ENCODE assay signal across 18 mouse cellular contexts in genomic region chr10:84665713-84666260, GRCm38 (mm10). TPM values are rescaled to one million over a fixed set of nuclear protein-coding genes. Genes with fewer than 3 reads are reported as not detected.
DNase-seq lines count a peak whose midpoint lies in the region; ATAC-seq lines count a peak whose summit lies in the region.
"Had no signal": no experiment of that assay in that cellular context is flagged by ENCODE, and none has a peak within 500 bp of the region (broad histone marks: within the 10 kb centered on the region; RNA-seq: fewer than 3 reads in every experiment).

No protein-coding gene starts in this region.

- H3K9me3 ChIP-seq in kidney, embryonic 16.5 days (ENCODE audit: low read length), result no peaks in the 10 kb centered on the region
- no peaks in the 10 kb centered on the region for H3K9me3 ChIP-seq in midbrain, embryonic 13.5 days
- H3K9me3 ChIP-seq in forebrain, embryonic 16.5 days (ENCODE audit: control insufficient read depth, low read length), result no peaks in the 10 kb centered on the region
- H3K9me3 ChIP-seq: embryonic facial prominence, embryonic 12.5 days; hindbrain, embryonic 12.5 days; limb, embryonic 10.5 days had no signal

- no peaks in the 10 kb centered on the region for H3K27me3 ChIP-seq in kidney, embryonic 16.5 days (ENCODE audit: insufficient read depth, low read length)
- no peaks in the 10 kb centered on the region for H3K27me3 ChIP-seq in midbrain, embryonic 13.5 days
- H3K27me3 ChIP-seq in forebrain, embryonic 16.5 days (replicated peaks; ENCODE audit: control insufficient read depth, insufficient read depth, low read length), result no peaks in the 10 kb centered on the region
- H3K27me3 ChIP-seq: embryonic facial prominence, embryonic 12.5 days; heart, embryonic 13.5 days; hindbrain, embryonic 12.5 days had no signal

- WGBS in kidney, embryonic 16.5 days, result 24% methylated on average over 3 of the region's 3 CpGs
- WGBS in midbrain, embryonic 13.5 days, result 20% methylated on average over 3 of the region's 3 CpGs
- 38% methylated on average over 3 of the region's 3 CpGs for WGBS in forebrain, embryonic 16.5 days

- H3K4me3 ChIP-seq in kidney, embryonic 16.5 days (ENCODE audit: low read length), result no peak overlapping the region
- no peak overlapping the region for H3K4me3 ChIP-seq in midbrain, embryonic 13.5 days (replicated peaks)
- H3K4me3 ChIP-seq in forebrain, embryonic 16.5 days (replicated peaks; ENCODE audit: low read length), result no peak overlapping the region
- H3K4me3 ChIP-seq: embryonic facial prominence, embryonic 12.5 days; heart, embryonic 13.5 days; hindbrain, embryonic 12.5 days; limb, embryonic 10.5 days; midbrain, embryonic 10.5 days had no signal

- H3K4me2 ChIP-seq in kidney, embryonic 16.5 days (replicated peaks; ENCODE audit: low read depth, low read length), result no peak overlapping the region
- H3K4me2 ChIP-seq in midbrain, embryonic 13.5 days (replicated peaks), result no peak overlapping the region
- no peak overlapping the region for H3K4me2 ChIP-seq in forebrain, embryonic 16.5 days (ENCODE audit: low read length)
- H3K4me2 ChIP-seq: embryonic facial prominence, embryonic 12.5 days; heart, embryonic 13.5 days; hindbrain, embryonic 12.5 days had no signal

- no peak overlapping the region for H3K9ac ChIP-seq in kidney, embryonic 16.5 days (replicated peaks; ENCODE audit: low read length)
- no peak overlapping the region for H3K9ac ChIP-seq in midbrain, embryonic 13.5 days (replicated peaks)
- no peak overlapping the region for H3K9ac ChIP-seq in forebrain, embryonic 16.5 days (replicated peaks; ENCODE audit: low read depth, low read length)
- H3K9ac ChIP-seq: embryonic facial prominence, embryonic 12.5 days; heart, embryonic 13.5 days; hindbrain, embryonic 12.5 days; liver, embryonic 14.5 days had no signal

- H3K36me3 ChIP-seq in kidney, embryonic 16.5 days (ENCODE audit: insufficient read depth, low read length), result peaks cover 19% of the 10 kb centered on the region
- peaks cover 37% of the 10 kb centered on the region for H3K36me3 ChIP-seq in midbrain, embryonic 13.5 days
- H3K36me3 ChIP-seq in forebrain, embryonic 16.5 days (ENCODE audit: control insufficient read depth, insufficient read depth), result no peaks in the 10 kb centered on the region

- H3K4me1 ChIP-seq in kidney, embryonic 16.5 days (ENCODE audit: insufficient read depth, low read length), result no peaks in the 10 kb centered on the region
- H3K4me1 ChIP-seq in midbrain, embryonic 13.5 days (replicated peaks), result peaks cover 3% of the 10 kb centered on the region; the same call in 1 of the 2 replicates
- H3K4me1 ChIP-seq in forebrain, embryonic 16.5 days (replicated peaks; ENCODE audit: control insufficient read depth, insufficient read depth, low read length), result no peaks in the 10 kb centered on the region
- H3K4me1 ChIP-seq: embryonic facial prominence, embryonic 12.5 days; heart, embryonic 13.5 days; hindbrain, embryonic 12.5 days had no signal

- peak; percentile 52 for DNase-seq in adrenal gland, adult 2 months
- DNase-seq in adrenal gland, postnatal 4 days (ENCODE audit: low spot score in 2 of 2), result no peak
- DNase-seq in kidney, adult 18-20 months, result peak; percentile 14
- DNase-seq in kidney, adult 8-10 months, result peak; percentile 24 to 25
- DNase-seq in yolk sac, embryonic 10.5 days (ENCODE audit: low spot score), result peak; percentile 79
- DNase-seq: cerebellum, postnatal 14 days; gastrocnemius, postnatal 14 days; lung, postnatal 14 days; thymus, adult 2 months had no signal

- H3K27ac ChIP-seq in kidney, embryonic 16.5 days (ENCODE audit: low read length), result no peak overlapping the region
- H3K27ac ChIP-seq in midbrain, embryonic 13.5 days, result no peak overlapping the region
- no peak overlapping the region for H3K27ac ChIP-seq in forebrain, embryonic 16.5 days (ENCODE audit: low read length)
- H3K27ac ChIP-seq: embryonic facial prominence, embryonic 12.5 days; heart, embryonic 13.5 days; hindbrain, embryonic 12.5 days; limb, embryonic 10.5 days; liver, embryonic 14.5 days; midbrain, embryonic 10.5 days had no signal

- no peak for ATAC-seq in kidney, embryonic 16.5 days (ENCODE audit: low FRiP score, low TSS enrichment)
- no peak for ATAC-seq in midbrain, embryonic 13.5 days
- no peak for ATAC-seq in forebrain, embryonic 16.5 days

RNA-seq across cellular contexts. Expression of gene Polr3b, which starts 43.7 kb away (rescaled TPM):
- total RNA-seq in adrenal gland, adult 2 months (2021), result 10 to 100 TPM; 23.1 to 28.0 TPM
- 2.0 and 2.3 TPM in 2 replicates for polyA plus RNA-seq in adrenal gland, adult 2 months (2012; rRNA removed)
- 10 to 100 TPM; 28.5 to 31.6 TPM for total RNA-seq in adrenal gland, postnatal 4 days (2021)
- polyA plus RNA-seq in kidney, embryonic 16.5 days (2015; fragmentation: Nextera tagmentation; extraction: Ambion mirVana), result 17.5 and 20.4 TPM in 2 replicates
- 17.2 and 18.6 TPM in 2 replicates for polyA plus RNA-seq in midbrain, embryonic 13.5 days (2015; fragmentation: Nextera tagmentation; extraction: Ambion mirVana)
- polyA plus RNA-seq in forebrain, embryonic 16.5 days (2015; fragmentation: Nextera tagmentation; extraction: Ambion mirVana), result 15.7 and 16.7 TPM in 2 replicates

Comparison
In these comparisons a context has a peak if more than half of its experiments do, and no peak if none do; other contexts are left out.
1. DNase-seq: peak in adrenal gland, adult 2 months (single experiment), kidney, adult 18-20 months (single experiment), kidney, adult 8-10 months (2 of 2) and yolk sac, embryonic 10.5 days (single experiment); none in adrenal gland, postnatal 4 days (0 of 2).